Mouse (Mus musculus) kidney, postnatal 4 days (tissue): ENCODE measurements around the gene Fam163a.
"Not testable (repeated sequence)": the region's sequence is repeated elsewhere in the genome, so short reads cannot be mapped to it uniquely, and the experiment has no call there.

Experiments used
- DNase-seq, 2 experiments: peaks; one replicate each; pipeline ENCODE4 v3.0.0; 2021; ENCODE audit warnings: mixed read lengths in 2 of 2

Gene Fam163a

GRCm38 (mm10) chr1:156204656-156205131 is at the start of gene Fam163a:
Gene Fam163a (minus strand): TSS chr1:156205026.
- peak; percentile 42 to 54 for DNase-seq

- DNase-seq, result not testable (repeated sequence)
Observed at GRCm38 (mm10) chr1:156251096-156251495, 46.3 kb upstream of the Fam163a start.

GRCm38 (mm10) chr1:156247893-156248292 is 43.1 kb upstream of the Fam163a start:
- DNase-seq, result no peak

GRCm38 (mm10) chr1:156241713-156242348 is 37.0 kb upstream of the Fam163a start:
- peak; percentile 79 to 80 for DNase-seq

- DNase-seq, result peak; percentile 50 to 62
Observed at GRCm38 (mm10) chr1:156241035-156241434, 36.2 kb upstream of the Fam163a start.

GRCm38 (mm10) chr1:156231122-156231521 is 26.3 kb upstream of the Fam163a start:
- no peak for DNase-seq

- DNase-seq, result peak; percentile 55 to 65
Observed at GRCm38 (mm10) chr1:156230339-156231089, 25.7 kb upstream of the Fam163a start.

- peak; percentile 72 to 78 for DNase-seq
Observed at GRCm38 (mm10) chr1:156229448-156229847, 24.6 kb upstream of the Fam163a start.

- no peak for DNase-seq
Observed at GRCm38 (mm10) chr1:156228728-156229127, 23.9 kb upstream of the Fam163a start.

- DNase-seq, result no peak
Observed at GRCm38 (mm10) chr1:156226903-156227302, 22.1 kb upstream of the Fam163a start.

- DNase-seq, result peak in 1 of 2 experiments; percentile 61
Observed at GRCm38 (mm10) chr1:156222205-156223000, 17.6 kb upstream of the Fam163a start.

GRCm38 (mm10) chr1:156221327-156221726 is 16.5 kb upstream of the Fam163a start:
- peak in 1 of 2 experiments; percentile 42 for DNase-seq

- DNase-seq, result no peak
Observed at GRCm38 (mm10) chr1:156218573-156218972, 13.7 kb upstream of the Fam163a start.

GRCm38 (mm10) chr1:156217941-156218340 is 13.1 kb upstream of the Fam163a start:
- no peak for DNase-seq

- DNase-seq, result peak in 1 of 2 experiments; percentile 40
Observed at GRCm38 (mm10) chr1:156217393-156217792, 12.6 kb upstream of the Fam163a start.

GRCm38 (mm10) chr1:156216249-156216648 is 11.4 kb upstream of the Fam163a start:
- DNase-seq, result no peak

- no peak for DNase-seq
Observed at GRCm38 (mm10) chr1:156214651-156215050, 9.8 kb upstream of the Fam163a start.

GRCm38 (mm10) chr1:156212923-156213322 is 8.1 kb upstream of the Fam163a start:
- DNase-seq, result no peak

GRCm38 (mm10) chr1:156211809-156212317 is 7.0 kb upstream of the Fam163a start:
- DNase-seq, result no peak

GRCm38 (mm10) chr1:156205164-156205563 is 338 bp upstream of the Fam163a start:
- DNase-seq, result no peak

- DNase-seq, result no peak
Observed at GRCm38 (mm10) chr1:156203961-156204655, 718 bp downstream of the Fam163a start.

GRCm38 (mm10) chr1:156202661-156203060 is 2.2 kb downstream of the Fam163a start:
- DNase-seq, result no peak
